Mouse (Mus musculus) frontal cortex, adult (tissue): ENCODE results near the gene Syt8.
A peak's percentile ranks its signal among the peaks of the same experiment; 100 is the strongest.
"Not testable (repeated sequence)": the region's sequence is repeated elsewhere in the genome, so short reads cannot be mapped to it uniquely, and the experiment has no call there.

Source experiments
- ATAC-seq: cut with Nextera tagmentation; 2 replicates; pipeline ENCODE4 v1.9.2; 2017; ENCODE audit warnings: mild to moderate bottlenecking, moderate library complexity, mixed read lengths; ENCODE audit not compliant: low TSS enrichment

Gene Syt8

DNA sequence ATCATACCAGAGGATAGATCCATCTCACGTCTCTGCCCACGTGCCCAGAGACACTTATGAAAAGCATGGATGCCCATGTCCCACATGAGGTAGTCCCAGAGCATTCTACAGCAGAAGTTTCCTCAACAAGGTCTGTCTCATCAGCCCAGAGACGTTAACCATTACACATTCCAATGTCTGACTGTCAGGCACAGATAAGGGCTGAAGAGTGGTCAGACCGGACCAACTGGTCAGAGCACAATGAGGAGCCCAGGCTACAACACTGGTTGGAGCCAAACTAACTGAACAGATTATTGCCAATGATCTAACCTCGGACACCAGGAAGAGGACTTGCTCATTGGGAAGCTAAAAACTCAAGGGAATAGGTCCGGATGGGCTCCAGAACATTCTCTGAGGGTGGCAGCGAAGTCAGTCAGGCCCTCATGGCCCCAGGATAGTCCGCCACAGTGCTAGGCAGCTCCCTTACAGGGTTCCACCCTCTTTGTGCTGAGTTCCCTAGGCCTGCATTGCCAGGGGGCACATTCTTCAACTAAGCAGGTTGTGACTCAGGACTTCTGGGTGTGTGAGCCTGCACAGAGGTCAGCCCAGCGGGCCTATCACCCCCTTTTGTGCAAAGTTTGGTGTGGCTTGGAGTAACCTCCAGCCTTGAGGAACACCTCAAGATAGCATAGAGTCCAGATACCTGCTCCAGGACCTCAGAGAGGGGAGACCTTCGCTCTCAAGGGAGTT, at the start of gene Syt8:
Gene Syt8, plus strand, starts transcription at position 714 of the 729 bp plus-strand sequence.
- ATAC-seq: no peak

DNA sequence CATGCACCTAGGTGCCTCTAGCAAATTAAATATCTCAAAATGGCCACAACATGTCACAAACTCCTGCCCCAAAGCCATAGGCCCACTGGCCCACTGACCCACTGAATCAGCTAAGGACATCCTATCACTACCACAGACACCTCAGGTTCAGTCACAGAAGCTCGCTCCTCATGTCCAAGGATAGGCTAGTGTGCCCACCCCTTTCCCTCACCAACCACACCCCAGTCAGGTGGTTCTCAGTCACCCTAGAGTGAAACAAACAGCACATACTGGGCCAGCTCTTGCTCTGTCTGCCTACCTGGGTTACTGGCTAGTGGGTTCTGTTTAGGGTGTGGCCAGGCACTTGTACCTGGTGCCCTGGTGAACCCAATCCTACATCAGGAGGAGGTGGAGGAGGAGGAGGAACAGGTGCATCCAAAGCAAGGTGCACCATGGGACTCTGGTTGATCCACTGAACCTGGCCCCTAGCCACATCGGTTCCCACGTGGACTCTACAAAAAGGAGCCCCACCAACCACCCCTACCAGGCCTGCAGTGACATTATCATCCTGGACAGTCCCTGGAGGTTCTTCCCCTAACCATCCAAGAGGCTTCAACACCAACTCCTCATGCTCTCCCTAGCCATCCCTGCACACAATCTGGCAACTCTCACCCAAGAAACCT, 48.8 kb upstream of the Syt8 start:
- ATAC-seq: no peak

DNA sequence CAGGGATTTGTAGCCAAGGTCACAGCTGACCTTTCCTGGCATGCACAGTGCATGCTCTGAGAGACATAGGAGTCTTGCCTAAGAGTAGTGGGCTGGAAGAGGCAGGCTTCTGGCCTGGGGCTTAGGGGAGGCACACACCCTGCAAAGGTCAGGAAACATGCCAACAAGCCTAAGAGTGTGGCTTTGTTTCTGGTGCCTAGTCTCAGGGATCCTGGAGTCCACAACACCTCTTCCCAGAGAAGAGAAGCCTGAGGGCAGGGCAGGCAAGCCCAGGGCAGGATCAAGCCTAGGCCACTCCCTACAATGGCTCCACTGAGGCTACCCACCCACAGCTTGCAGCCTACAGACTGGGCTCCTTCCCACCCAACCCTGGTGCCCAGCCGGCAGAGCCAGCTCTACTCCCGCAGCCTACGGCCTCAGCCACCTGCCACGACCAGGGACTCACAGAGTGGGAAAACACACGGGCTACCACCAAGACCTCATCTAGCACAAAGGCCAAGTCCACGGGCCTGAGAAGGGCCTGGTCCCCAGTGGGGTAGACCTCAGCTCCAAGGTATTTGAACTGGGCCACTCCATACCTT, 47.9 kb upstream of the Syt8 start:
- ATAC-seq: peak; percentile 36; the same call in 1 of the 2 replicates

DNA sequence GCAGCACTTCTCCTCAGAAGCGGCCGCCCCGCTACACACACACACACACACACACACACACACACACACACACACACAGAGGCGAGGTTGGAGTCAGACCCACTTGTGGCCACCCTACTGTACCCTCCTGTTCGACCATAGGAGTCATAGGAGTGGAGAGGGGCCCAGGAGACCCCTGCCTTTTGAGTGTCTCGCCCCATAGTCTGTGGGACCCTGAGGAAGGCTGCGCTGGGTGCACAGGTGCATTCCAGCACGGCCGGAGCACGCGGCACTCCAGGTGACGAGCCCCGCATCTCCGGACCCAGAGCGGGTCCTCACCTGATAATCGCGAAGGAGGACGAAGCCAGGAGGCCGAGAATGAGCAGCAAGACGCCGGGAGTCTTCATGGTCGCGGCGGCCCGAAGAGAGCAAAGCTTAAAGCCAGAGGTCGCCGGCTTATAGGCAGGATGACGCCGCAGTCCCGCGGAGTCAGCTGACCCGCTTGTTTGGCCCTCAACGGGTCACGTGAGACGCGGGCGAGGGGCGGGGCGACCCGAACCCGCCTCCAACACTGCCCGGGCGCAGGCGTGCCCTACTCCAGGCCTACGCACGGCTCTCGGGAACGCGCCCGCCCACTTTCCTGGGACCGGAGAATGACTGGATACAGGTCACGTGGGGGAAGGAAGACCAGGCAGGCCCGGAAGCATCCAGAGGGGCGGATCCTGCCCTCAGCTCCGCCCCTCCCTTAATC, 47.1 kb upstream of the Syt8 start, which contains the start of gene Ctsd:
Gene Ctsd, minus strand, starts transcription at position 620 of the 730 bp plus-strand sequence.
- peak; percentile 86 for ATAC-seq

DNA sequence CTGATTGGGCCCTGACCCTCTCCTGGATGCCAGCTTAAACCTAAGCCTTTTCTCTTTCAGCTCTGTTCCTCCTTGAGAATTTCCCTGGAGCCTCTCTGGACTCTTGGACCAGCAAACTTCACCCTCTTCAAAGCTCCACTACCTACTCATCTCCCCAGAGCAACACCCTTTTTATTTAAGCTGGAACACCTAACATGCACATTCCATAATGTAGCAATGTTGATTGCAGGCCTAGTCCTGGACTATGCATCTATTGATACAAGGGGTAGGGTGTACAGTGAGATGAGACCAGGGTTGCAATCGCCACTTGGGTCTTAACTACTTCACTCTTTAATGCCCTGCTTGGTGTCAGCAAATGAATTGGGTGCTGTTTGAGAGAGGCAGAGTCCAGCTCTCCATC, 46.5 kb upstream of the Syt8 start:
- ATAC-seq: no peak; the same call in 1 of the 2 replicates

DNA sequence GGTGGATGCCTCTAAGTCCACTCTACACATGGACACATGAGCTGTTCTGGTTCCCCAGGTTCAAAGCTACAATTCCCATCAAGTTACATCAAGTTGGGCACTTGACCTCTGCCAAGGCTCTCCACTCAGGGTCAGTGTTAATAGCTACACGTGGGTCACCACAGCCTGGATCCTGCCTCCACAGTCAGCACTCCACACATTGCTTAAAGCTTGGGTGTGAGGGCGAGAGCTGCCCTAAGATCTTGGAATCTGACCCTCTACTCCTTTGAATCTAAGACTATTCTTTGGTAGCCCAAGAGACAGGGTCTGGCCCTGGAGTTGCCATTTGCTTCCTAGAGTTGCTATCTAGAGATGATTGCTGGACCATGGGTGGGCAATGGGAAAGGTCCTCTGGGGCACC, 45.9 kb upstream of the Syt8 start:
- no peak for ATAC-seq

DNA sequence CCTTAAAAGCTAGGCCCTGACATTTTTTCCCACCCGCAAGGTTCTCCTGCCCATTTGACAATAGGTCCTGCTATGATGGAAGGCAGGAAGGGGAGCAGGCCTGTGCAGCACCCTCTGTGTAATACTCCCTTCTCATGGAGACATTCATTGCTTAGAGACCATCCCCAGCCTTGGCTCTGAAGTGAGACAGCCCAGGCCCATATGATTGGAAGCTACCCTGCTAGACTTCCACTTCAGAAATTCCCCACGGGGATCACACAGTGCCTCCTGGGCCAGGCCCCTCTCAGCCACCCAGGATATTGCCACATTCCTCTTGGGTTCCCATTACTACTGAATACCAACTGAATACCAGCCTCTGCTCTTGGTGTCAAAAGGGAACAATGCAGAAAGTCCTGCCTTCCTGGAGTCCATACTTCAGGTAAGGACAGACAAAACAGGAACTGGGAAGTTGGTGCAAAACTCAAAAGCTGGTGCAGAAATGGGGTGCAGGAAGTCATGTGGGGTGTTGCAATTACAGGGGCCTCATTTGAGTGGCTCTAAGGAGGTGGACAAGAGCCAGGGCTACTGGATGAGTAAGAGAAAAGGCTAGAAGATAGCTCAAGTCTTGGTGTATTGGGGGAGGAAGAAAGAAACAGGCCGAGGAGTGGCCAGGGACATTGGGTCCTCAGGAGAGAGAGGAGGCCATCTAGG, 44.5 kb upstream of the Syt8 start:
- ATAC-seq: no peak

DNA sequence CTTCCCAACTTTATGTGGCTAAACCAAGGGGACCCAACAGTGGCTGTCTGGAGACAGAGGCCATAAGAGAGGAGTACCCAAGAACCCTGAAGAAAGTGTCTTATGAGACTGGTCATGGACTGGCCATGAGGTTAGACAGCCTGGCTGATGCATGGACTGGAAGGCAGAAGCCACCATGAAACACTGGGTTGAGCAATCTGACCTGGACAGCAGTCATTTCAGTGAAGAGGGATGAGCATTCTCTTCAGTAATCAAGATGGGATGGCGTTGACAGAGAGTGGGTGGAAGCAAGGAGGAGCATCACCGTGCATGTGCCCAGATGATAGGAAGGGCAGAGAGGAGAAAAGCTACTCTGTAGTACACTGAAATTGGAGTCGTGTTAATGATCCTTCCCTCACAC, 43.5 kb upstream of the Syt8 start:
- ATAC-seq: no peak

DNA sequence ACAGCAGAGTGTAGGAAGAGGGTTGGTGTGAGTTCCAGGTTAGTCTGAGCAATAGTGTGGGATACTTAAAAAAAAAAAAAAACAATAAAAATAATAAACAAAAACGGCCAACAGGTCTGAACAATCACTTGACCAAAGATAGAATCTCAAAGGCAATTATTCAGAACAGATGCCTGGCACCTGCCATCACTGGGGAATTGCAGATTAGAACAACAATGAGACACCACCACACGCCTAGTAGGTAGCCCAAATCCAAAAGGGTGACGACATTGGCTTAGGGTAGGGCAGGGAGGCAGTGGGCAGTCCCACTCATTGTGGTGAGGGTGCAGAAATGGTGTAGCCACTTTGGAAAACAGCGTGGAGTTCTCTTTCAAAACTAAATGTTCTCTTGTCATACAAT, 43.0 kb upstream of the Syt8 start:
- ATAC-seq: no peak

DNA sequence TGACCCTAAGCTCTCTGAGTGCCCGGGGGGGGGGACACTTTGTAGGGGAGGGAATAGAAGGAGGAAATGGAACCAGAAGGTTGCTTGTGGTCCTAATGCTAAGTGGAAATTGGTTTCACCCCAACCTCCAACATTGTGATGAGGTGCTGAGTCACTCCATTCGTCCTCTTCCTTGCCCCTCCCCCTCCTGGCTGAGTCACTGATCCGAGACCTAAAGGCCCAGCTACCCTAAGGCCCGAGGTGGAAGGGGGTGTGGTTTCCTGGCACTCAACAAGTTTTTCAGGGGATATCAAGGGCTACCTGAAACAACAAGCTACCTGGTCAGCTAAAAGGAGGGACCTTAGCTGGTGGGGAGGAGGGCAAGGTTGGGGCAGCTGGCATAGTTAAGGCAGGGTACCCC, 41.5 kb upstream of the Syt8 start:
- ATAC-seq: no peak

DNA sequence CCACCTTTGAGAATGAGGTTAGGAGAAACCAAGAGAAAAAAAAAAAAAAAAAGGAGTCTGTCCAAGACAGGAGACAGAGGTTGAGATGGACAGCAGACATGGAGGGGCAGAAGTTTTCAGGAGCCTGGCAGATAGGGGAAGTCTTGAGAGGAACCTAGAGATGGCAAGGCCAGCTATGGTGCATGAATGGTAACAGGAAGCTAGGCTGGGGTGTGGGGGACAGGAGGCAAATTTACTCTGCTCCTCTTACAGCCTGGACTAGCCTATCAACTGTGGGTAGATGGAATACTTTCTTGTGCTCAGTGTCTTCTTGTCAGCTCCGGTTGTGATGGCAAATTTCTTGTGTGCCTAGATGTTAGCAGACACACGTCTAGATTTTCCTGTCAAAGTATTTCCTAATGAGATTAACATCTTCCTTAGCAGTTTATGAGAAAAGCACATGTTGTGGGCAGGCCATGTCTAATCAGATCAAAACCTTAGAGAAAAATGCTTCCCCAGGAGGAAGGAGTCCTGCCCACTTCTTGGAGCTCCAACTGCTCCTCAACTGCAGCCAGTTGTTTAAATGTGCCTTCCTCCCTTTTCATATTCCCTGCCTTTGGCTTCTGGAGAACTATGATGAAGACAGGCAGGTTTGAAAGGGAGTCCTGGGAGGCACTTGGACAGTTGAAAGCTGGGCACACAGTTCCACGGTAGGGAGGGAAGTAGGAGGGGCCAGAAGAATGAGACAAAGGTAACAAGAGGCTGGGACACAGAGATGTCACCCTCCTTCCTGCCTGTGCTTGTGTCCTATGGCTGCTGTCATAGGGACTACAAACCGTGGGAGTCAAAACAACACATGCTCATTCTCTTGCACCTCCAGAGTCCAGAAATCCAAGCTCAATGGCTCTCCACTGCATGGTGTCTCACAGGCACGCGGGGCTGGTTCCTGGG, 40.1 kb upstream of the Syt8 start:
- no peak for ATAC-seq

DNA sequence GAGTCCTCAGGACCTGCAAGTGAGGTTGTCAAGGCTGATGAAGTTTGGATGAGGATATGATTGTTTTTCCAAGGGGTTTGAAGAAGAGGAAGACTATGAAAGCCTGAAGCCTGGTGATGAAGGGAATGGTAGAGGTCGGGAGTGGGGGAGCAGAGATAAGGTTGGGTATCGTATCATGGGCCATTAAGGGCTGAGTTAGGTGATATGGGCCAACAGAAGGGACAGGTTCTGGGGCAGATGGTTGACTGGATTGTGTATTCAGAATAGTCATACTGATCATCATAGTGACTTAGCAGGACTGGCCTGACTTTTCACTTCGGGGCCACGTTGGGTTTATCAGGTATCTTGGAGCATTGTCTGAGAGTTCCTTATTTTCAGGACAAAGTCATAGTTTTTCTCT, 39.2 kb upstream of the Syt8 start:
- no peak for ATAC-seq

DNA sequence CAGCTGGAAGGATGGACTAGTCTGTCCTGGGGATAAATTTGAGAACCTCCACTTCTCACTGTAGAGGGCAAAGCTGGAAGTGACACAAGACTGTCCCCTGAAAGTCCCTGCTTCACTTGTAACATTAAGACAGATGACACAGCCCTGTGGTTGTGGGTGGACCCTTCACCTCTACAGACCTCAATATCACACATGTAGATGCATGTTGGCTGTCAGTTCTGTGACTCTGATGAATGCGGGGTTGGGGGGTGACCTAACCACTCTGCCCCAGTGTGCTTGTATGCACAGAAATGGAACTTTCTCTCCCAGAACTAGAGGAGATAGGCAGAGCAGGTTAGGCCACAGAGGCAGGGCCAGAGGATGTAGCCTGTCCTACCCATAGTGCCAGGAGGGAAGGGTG, 38.0 kb upstream of the Syt8 start:
- no peak for ATAC-seq

DNA sequence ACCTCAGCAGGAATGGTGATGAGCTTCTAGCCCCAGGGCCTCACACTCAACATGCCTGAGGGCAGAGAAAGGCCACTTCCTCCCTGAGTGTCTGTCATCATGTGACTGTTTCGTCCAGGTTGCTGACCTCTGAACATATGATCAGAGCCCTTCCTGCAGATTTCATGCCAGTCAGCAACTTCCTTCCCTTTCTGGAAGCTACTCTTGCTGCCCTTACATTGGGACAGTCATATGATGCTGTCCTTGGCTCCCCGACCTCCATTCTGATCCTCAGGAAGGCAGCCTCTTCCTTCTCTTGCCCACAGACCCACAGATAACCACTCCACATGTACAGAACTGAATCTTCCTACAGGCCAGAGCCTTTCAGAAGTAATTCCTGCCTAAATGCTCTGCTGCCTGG, 36.6 kb upstream of the Syt8 start:
- no peak for ATAC-seq

DNA sequence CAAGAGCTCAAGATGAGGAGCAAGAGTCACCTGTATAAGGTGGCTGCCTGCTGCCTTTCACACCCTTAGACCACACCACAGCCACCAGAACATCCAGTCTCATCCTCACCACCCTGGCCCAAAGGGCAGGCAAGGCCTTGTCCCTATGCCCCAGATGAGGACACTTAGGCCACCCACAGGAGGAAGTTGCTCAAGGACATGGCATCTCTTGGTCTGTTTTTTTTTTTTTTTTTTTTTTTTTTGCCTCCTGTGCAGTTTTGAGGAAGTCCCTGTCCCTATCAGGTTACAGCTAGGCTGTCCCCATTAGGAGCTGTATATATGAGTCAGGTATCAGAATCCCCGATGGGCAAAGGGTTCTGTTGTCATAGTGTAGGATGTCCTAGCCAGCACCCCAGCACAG, 35.4 kb upstream of the Syt8 start:
- no peak for ATAC-seq

DNA sequence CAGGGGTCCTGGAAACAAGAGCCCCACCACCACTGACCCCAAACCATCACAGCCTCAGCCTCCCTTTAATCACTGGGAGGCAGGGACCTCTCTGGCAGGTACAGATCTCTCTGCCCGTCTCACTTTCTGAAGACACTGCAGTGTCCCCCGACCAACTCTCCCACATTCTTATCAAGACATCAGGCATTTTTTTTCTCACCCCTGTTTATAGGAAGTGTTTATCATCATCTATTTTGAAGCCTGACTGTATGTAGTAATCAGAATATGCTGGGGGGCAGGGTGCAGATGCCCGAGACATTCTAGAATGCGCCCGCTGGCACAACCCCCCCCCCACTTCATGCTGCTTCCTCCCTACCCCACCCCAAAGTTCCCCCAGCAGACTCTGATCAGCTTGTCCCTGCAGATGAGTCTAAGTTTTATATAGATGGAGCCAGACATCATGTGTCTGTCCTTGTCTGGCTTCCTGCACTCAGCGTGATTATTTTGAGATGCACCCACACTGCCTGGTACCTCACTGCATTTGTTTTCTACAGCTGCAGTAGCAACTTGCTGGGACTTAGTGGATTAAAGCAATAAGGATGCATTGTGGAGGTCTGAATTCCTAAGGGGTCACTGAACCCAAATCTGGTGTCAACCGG, 34.4 kb upstream of the Syt8 start:
- peak; percentile 85 for ATAC-seq

DNA sequence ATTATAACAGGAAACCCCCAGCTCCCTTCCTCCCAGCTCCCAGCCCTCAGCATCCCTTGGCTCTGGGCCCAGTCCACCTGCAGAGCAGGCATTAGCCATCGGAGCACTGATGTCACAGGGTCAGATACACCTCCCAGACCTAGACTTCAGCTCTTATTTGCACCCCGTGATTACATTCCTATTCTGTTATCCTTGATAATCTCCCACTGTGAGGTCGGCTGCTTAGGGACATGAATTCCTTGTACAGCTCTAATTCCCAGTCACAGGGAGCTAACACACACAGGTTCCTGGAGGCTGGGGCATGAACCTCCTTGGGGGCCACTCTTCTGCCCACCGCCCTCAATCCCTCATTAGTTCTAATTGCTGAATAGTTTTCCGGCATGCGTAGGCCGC, 33.9 kb upstream of the Syt8 start:
- ATAC-seq: no peak

DNA sequence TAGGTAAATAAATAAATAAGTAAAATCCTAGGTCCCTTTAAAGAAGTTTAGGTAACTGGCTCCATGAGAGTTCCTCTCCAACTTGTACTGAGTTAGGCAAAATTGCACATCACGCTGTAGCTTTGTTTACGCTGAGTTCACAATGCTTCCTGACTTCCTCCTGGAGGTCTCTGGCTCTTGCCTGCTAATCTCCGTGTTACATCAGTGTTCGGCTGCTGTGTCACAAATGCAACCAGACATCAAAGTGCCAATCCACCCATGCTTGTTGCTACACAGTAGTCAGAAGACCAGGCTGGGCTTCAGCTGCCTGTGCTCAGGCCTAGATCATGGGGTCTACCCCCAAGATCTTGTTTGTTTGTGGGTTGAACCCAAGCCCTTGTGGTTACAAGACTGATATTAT, 31.1 kb upstream of the Syt8 start:
- ATAC-seq: no peak

DNA sequence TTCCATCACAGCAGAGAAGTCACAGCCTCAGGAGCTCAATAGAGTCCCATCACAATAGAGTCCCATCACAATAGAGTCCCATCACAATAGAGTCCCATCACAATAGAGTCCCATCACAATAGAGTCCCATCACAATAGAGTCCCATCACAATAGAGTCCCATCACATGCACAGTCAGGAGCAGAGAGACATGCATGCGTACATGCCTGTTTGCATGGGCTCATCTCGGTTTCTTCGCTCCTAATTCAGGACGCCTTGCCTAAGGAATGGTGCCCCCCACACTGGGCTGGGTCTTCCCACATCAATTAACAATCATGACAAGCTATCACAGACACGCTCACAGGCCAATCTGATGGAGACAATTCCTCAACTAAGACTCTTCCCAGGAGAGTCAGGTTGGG, 29.5 kb upstream of the Syt8 start:
- ATAC-seq: not testable (repeated sequence)

DNA sequence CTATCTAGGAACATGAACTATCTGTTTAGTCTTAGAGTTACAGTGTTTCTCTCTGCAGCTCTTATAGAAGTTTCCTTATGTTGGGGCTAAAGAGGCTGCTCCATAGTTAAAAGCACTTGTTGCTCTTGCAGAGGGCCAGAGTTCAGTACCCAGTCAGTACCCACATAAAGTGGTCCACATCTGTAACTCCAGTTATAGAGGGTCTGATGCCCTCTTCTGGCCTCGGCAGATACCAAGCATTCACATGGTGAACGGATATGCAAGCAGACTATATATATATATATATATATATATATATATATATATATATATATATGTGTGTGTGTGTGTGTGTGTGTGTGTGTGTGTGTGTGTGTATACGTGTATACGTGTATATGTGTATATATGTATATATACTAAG, 26.7 kb upstream of the Syt8 start:
- no peak for ATAC-seq
